Mouse (Mus musculus): ENCODE measurements around the gene Smagp. TPM values are rescaled to one million over a fixed set of nuclear protein-coding genes. Genes with fewer than 3 reads are reported as not detected.

Smagp gene
- 3.0 and 7.4 TPM in 2 replicates for polyA plus RNA-seq (2015; fragmentation: Nextera tagmentation; extraction: Ambion mirVana)

GRCm38 (mm10) chr15:100636700-100637501 lies at the start of gene Smagp:
Smagp (minus strand) TSS chr15:100636940.
- Histone ChIP-seq H3K4me1 (peaks cover 16% of the 10 kb centered on the region), H3K9me3 (replicated peaks) (no peaks in the 10 kb centered on the region), H3K27ac (replicated peaks) (no peak within 1 kb of the TSS), H3K36me3 (no peaks in the 10 kb centered on the region), H3K4me3 (replicated peaks) (peak within 1 kb of the TSS; percentile 39), H3K27me3 (replicated peaks) (peaks cover 61% of the 10 kb centered on the region), H3K9ac (replicated peaks) (peak within 1 kb of the TSS; percentile 37), H3K4me2 (peak within 1 kb of the TSS; percentile 79)
- under 1% methylated on average over 64 of the region's 77 CpGs for WGBS
- no peak for ATAC-seq (ENCODE audit: low FRiP score)

GRCm38 (mm10) chr15:100686434-100686833 lies 49.7 kb upstream of the Smagp start:
- ATAC-seq (ENCODE audit: low FRiP score), result no peak
- no peaks in the 10 kb centered on the region for H3K36me3 ChIP-seq
- peaks cover 8% of the 10 kb centered on the region for H3K4me1 ChIP-seq
- no peak overlapping the region for H3K27ac ChIP-seq (replicated peaks)
- no peak overlapping the region for H3K9ac ChIP-seq (replicated peaks)
- no peak overlapping the region for H3K4me2 ChIP-seq
- H3K27me3 ChIP-seq (replicated peaks), result no peaks in the 10 kb centered on the region
- 76% methylated on average over 6 of the region's 6 CpGs for WGBS
- no peak overlapping the region for H3K4me3 ChIP-seq (replicated peaks)
- H3K9me3 ChIP-seq (replicated peaks), result no peaks in the 10 kb centered on the region

- no peak overlapping the region for H3K27ac ChIP-seq (replicated peaks)
- H3K9ac ChIP-seq (replicated peaks), result no peak overlapping the region
- 92% methylated on average over 8 of the region's 8 CpGs for WGBS
- no peaks in the 10 kb centered on the region for H3K27me3 ChIP-seq (replicated peaks)
- H3K4me1 ChIP-seq, result peaks cover 8% of the 10 kb centered on the region
- no peak overlapping the region for H3K4me3 ChIP-seq (replicated peaks)
- ATAC-seq (ENCODE audit: low FRiP score), result no peak
- H3K36me3 ChIP-seq, result no peaks in the 10 kb centered on the region
- H3K4me2 ChIP-seq, result no peak overlapping the region
- no peaks in the 10 kb centered on the region for H3K9me3 ChIP-seq (replicated peaks)
These were observed 49.1 kb upstream of the Smagp start for GRCm38 (mm10) chr15:100685849-100686248.

- Histone ChIP-seq H3K9ac (replicated peaks) (no peak overlapping the region), H3K27me3 (replicated peaks) (no peaks in the 10 kb centered on the region), H3K27ac (replicated peaks) (no peak overlapping the region), H3K36me3 (no peaks in the 10 kb centered on the region), H3K4me1 (peaks cover 8% of the 10 kb centered on the region), H3K4me2 (no peak overlapping the region), H3K4me3 (replicated peaks) (no peak overlapping the region), H3K9me3 (replicated peaks) (no peaks in the 10 kb centered on the region)
- ATAC-seq (ENCODE audit: low FRiP score), result no peak
- WGBS, result 21% methylated on average over 13 of the region's 13 CpGs
These were observed 48.5 kb upstream of the Smagp start for GRCm38 (mm10) chr15:100685255-100685654.

- Histone ChIP-seq H3K4me2 (no peak overlapping the region), H3K4me3 (replicated peaks) (no peak overlapping the region), H3K9me3 (replicated peaks) (no peaks in the 10 kb centered on the region), H3K9ac (replicated peaks) (no peak overlapping the region), H3K27ac (replicated peaks) (no peak overlapping the region), H3K36me3 (no peaks in the 10 kb centered on the region), H3K4me1 (peaks cover 8% of the 10 kb centered on the region), H3K27me3 (replicated peaks) (no peaks in the 10 kb centered on the region)
- 60% methylated on average over 10 of the region's 10 CpGs for WGBS
- no peak for ATAC-seq (ENCODE audit: low FRiP score)
These were observed 47.7 kb upstream of the Smagp start for GRCm38 (mm10) chr15:100684450-100684849.

GRCm38 (mm10) chr15:100683041-100683440 lies 46.3 kb upstream of the Smagp start:
- WGBS, result 45% methylated on average over 2 of the region's 2 CpGs
- ATAC-seq (ENCODE audit: low FRiP score), result no peak
- H3K27me3 ChIP-seq (replicated peaks), result no peaks in the 10 kb centered on the region

GRCm38 (mm10) chr15:100681770-100682169 lies 45.0 kb upstream of the Smagp start:
- Histone ChIP-seq H3K9me3 (replicated peaks) (no peaks in the 10 kb centered on the region), H3K9ac (replicated peaks) (no peak overlapping the region), H3K36me3 (no peaks in the 10 kb centered on the region), H3K4me2 (no peak overlapping the region), H3K27ac (replicated peaks) (no peak overlapping the region), H3K4me3 (replicated peaks) (no peak overlapping the region), H3K4me1 (no peaks in the 10 kb centered on the region), H3K27me3 (replicated peaks) (no peaks in the 10 kb centered on the region)
- no peak for ATAC-seq (ENCODE audit: low FRiP score)
- 40% methylated on average over 7 of the region's 7 CpGs for WGBS

More at GRCm38 (mm10) chr15:100683041-100683440, 46.3 kb upstream of the Smagp start:
- H3K4me1 ChIP-seq, result peaks cover 8% of the 10 kb centered on the region
- no peak overlapping the region for H3K4me3 ChIP-seq (replicated peaks)
- no peak overlapping the region for H3K4me2 ChIP-seq
- no peaks in the 10 kb centered on the region for H3K9me3 ChIP-seq (replicated peaks)
- H3K27ac ChIP-seq (replicated peaks), result no peak overlapping the region
- no peak overlapping the region for H3K9ac ChIP-seq (replicated peaks)
- no peaks in the 10 kb centered on the region for H3K36me3 ChIP-seq

GRCm38 (mm10) chr15:100680381-100680780 lies 43.6 kb upstream of the Smagp start:
- ATAC-seq (ENCODE audit: low FRiP score), result no peak
- H3K27ac ChIP-seq (replicated peaks), result no peak overlapping the region
- no peaks in the 10 kb centered on the region for H3K36me3 ChIP-seq
- H3K4me3 ChIP-seq (replicated peaks), result no peak overlapping the region
- H3K4me1 ChIP-seq, result no peaks in the 10 kb centered on the region
- H3K9me3 ChIP-seq (replicated peaks), result no peaks in the 10 kb centered on the region
- H3K27me3 ChIP-seq (replicated peaks), result no peaks in the 10 kb centered on the region
- H3K9ac ChIP-seq (replicated peaks), result no peak overlapping the region
- 72% methylated on average over 3 of the region's 3 CpGs for WGBS
- H3K4me2 ChIP-seq, result no peak overlapping the region

- WGBS, result 79% methylated on average over 14 of the region's 14 CpGs
- no peak for ATAC-seq (ENCODE audit: low FRiP score)
These were observed 42.3 kb upstream of the Smagp start for GRCm38 (mm10) chr15:100679005-100679404.

GRCm38 (mm10) chr15:100678581-100678980 lies 41.8 kb upstream of the Smagp start:
- Histone ChIP-seq H3K9me3 (replicated peaks) (no peaks in the 10 kb centered on the region), H3K27me3 (replicated peaks) (no peaks in the 10 kb centered on the region), H3K36me3 (no peaks in the 10 kb centered on the region), H3K4me3 (replicated peaks) (no peak overlapping the region), H3K4me2 (no peak overlapping the region), H3K4me1 (no peaks in the 10 kb centered on the region), H3K9ac (replicated peaks) (no peak overlapping the region), H3K27ac (replicated peaks) (no peak overlapping the region)
- no peak for ATAC-seq (ENCODE audit: low FRiP score)
- WGBS, result 86% methylated on average over 12 of the region's 12 CpGs

More at GRCm38 (mm10) chr15:100679005-100679404, 42.3 kb upstream of the Smagp start:
- H3K9me3 ChIP-seq (replicated peaks), result no peaks in the 10 kb centered on the region
- H3K4me3 ChIP-seq (replicated peaks), result no peak overlapping the region
- no peaks in the 10 kb centered on the region for H3K4me1 ChIP-seq
- H3K27ac ChIP-seq (replicated peaks), result no peak overlapping the region
- H3K4me2 ChIP-seq, result no peak overlapping the region
- H3K36me3 ChIP-seq, result no peaks in the 10 kb centered on the region
- H3K27me3 ChIP-seq (replicated peaks), result no peaks in the 10 kb centered on the region
- H3K9ac ChIP-seq (replicated peaks), result no peak overlapping the region

- no peaks in the 10 kb centered on the region for H3K36me3 ChIP-seq
- no peak overlapping the region for H3K9ac ChIP-seq (replicated peaks)
- H3K27me3 ChIP-seq (replicated peaks), result no peaks in the 10 kb centered on the region
- H3K4me3 ChIP-seq (replicated peaks), result no peak overlapping the region
- ATAC-seq (ENCODE audit: low FRiP score), result no peak
- no peak overlapping the region for H3K4me2 ChIP-seq
- no peak overlapping the region for H3K27ac ChIP-seq (replicated peaks)
- no peaks in the 10 kb centered on the region for H3K9me3 ChIP-seq (replicated peaks)
- H3K4me1 ChIP-seq, result no peaks in the 10 kb centered on the region
- WGBS, result 76% methylated on average over 8 of the region's 8 CpGs
These were observed 40.9 kb upstream of the Smagp start for GRCm38 (mm10) chr15:100677675-100678074.

GRCm38 (mm10) chr15:100676521-100676920 lies 39.8 kb upstream of the Smagp start:
- no peak for ATAC-seq (ENCODE audit: low FRiP score)
- H3K27me3 ChIP-seq (replicated peaks), result no peaks in the 10 kb centered on the region
- no peak overlapping the region for H3K9ac ChIP-seq (replicated peaks)
- no peak overlapping the region for H3K4me3 ChIP-seq (replicated peaks)
- no peaks in the 10 kb centered on the region for H3K36me3 ChIP-seq
- no peak overlapping the region for H3K27ac ChIP-seq (replicated peaks)
- H3K4me1 ChIP-seq, result no peaks in the 10 kb centered on the region
- no peaks in the 10 kb centered on the region for H3K9me3 ChIP-seq (replicated peaks)
- H3K4me2 ChIP-seq, result no peak overlapping the region
- 78% methylated on average over 1 of the region's 1 CpGs for WGBS

Measured in neural tube, embryonic 15.5 days (tissue).